In genomic region chr15:68014605-68015305, GRCm38 (mm10) we compare ENCODE assay signal across 19 mouse cellular contexts.
DNase-seq lines count a peak whose midpoint lies in the region; ATAC-seq lines count a peak whose summit lies in the region.
"Had no signal": no experiment of that assay in that cellular context is flagged by ENCODE, and none has a peak within 500 bp of the region (broad histone marks: within the 10 kb centered on the region; RNA-seq: fewer than 3 reads in every experiment).

No protein-coding gene starts in this region.

- no peaks in the 10 kb centered on the region for H3K4me1 ChIP-seq in forebrain, embryonic 14.5 days (ENCODE audit: control insufficient read depth, insufficient read depth, low read length)
- no peaks in the 10 kb centered on the region for H3K4me1 ChIP-seq in forebrain, embryonic 15.5 days
- H3K4me1 ChIP-seq in neural tube, embryonic 11.5 days (ENCODE audit: control insufficient read depth, insufficient read depth, low read length), result no peaks in the 10 kb centered on the region
- no peaks in the 10 kb centered on the region for H3K4me1 ChIP-seq in hindbrain, embryonic 15.5 days (replicated peaks)
- H3K4me1 ChIP-seq in limb, embryonic 10.5 days, result peaks cover 7% of the 10 kb centered on the region
- H3K4me1 ChIP-seq: embryonic facial prominence, embryonic 12.5 days; limb, embryonic 15.5 days; liver, embryonic 15.5 days had no signal

- no peak overlapping the region for H3K4me2 ChIP-seq in forebrain, embryonic 14.5 days (ENCODE audit: low read length)
- H3K4me2 ChIP-seq in forebrain, embryonic 15.5 days (replicated peaks), result no peak overlapping the region
- H3K4me2 ChIP-seq in neural tube, embryonic 11.5 days (ENCODE audit: low read depth), result no peak overlapping the region
- H3K4me2 ChIP-seq in hindbrain, embryonic 15.5 days, result no peak overlapping the region
- H3K4me2 ChIP-seq: embryonic facial prominence, embryonic 12.5 days; limb, embryonic 15.5 days; liver, embryonic 15.5 days had no signal

- H3K4me3 ChIP-seq in forebrain, embryonic 14.5 days (ENCODE audit: low read depth, low read length), result no peak overlapping the region
- no peak overlapping the region for H3K4me3 ChIP-seq in forebrain, embryonic 15.5 days
- no peak overlapping the region for H3K4me3 ChIP-seq in neural tube, embryonic 11.5 days (ENCODE audit: low read depth, low read length)
- no peak overlapping the region for H3K4me3 ChIP-seq in hindbrain, embryonic 15.5 days
- no peak overlapping the region for H3K4me3 ChIP-seq in limb, embryonic 10.5 days
- H3K4me3 ChIP-seq: embryonic facial prominence, embryonic 12.5 days; erythroblast, embryonic 14.5 days; limb, embryonic 15.5 days; liver, embryonic 15.5 days had no signal

- no peak overlapping the region for H3K27ac ChIP-seq in forebrain, embryonic 14.5 days (ENCODE audit: low read depth, low read length)
- no peak overlapping the region for H3K27ac ChIP-seq in forebrain, embryonic 15.5 days (replicated peaks)
- H3K27ac ChIP-seq in neural tube, embryonic 11.5 days (ENCODE audit: low read depth, low read length), result no peak overlapping the region
- H3K27ac ChIP-seq in hindbrain, embryonic 15.5 days (replicated peaks), result no peak overlapping the region
- no peak overlapping the region for H3K27ac ChIP-seq in limb, embryonic 10.5 days
- H3K27ac ChIP-seq: embryonic facial prominence, embryonic 12.5 days; kidney, postnatal 0 days; limb, embryonic 15.5 days; liver, embryonic 15.5 days; stomach, postnatal 0 days had no signal

- WGBS in forebrain, embryonic 14.5 days, result 73% methylated on average over 2 of the region's 2 CpGs
- 71% methylated on average over 2 of the region's 2 CpGs for WGBS in forebrain, embryonic 15.5 days
- WGBS in neural tube, embryonic 11.5 days, result 43% methylated on average over 2 of the region's 2 CpGs
- 41% methylated on average over 2 of the region's 2 CpGs for WGBS in hindbrain, embryonic 15.5 days
- 60% methylated on average over 2 of the region's 2 CpGs for WGBS in limb, embryonic 10.5 days

- no peak for ATAC-seq in forebrain, embryonic 14.5 days
- no peak for ATAC-seq in forebrain, embryonic 15.5 days (replicated peaks)
- no peak for ATAC-seq in neural tube, embryonic 11.5 days (ENCODE audit: insufficient read depth, low FRiP score, low TSS enrichment)
- ATAC-seq in hindbrain, embryonic 15.5 days (ENCODE audit: low FRiP score, low read depth), result peak; percentile 83
- ATAC-seq: midbrain, embryonic 16.5 days had no signal

- H3K9me3 ChIP-seq in forebrain, embryonic 14.5 days (replicated peaks; ENCODE audit: control insufficient read depth, low read length), result no peaks in the 10 kb centered on the region
- H3K9me3 ChIP-seq in forebrain, embryonic 15.5 days, result no peaks in the 10 kb centered on the region
- H3K9me3 ChIP-seq in neural tube, embryonic 11.5 days (ENCODE audit: control insufficient read depth, low read length), result no peaks in the 10 kb centered on the region
- no peaks in the 10 kb centered on the region for H3K9me3 ChIP-seq in hindbrain, embryonic 15.5 days
- H3K9me3 ChIP-seq in limb, embryonic 10.5 days (replicated peaks), result no peaks in the 10 kb centered on the region
- H3K9me3 ChIP-seq: embryonic facial prominence, embryonic 12.5 days; limb, embryonic 15.5 days; liver, embryonic 15.5 days had no signal

- no peaks in the 10 kb centered on the region for H3K36me3 ChIP-seq in forebrain, embryonic 14.5 days (ENCODE audit: control insufficient read depth, insufficient read depth, low read length)
- H3K36me3 ChIP-seq in forebrain, embryonic 15.5 days, result no peaks in the 10 kb centered on the region
- no peaks in the 10 kb centered on the region for H3K36me3 ChIP-seq in neural tube, embryonic 11.5 days (ENCODE audit: control insufficient read depth, insufficient read depth, low read length)
- H3K36me3 ChIP-seq in hindbrain, embryonic 15.5 days, result no peaks in the 10 kb centered on the region
- H3K36me3 ChIP-seq in limb, embryonic 10.5 days, result no peaks in the 10 kb centered on the region
- H3K36me3 ChIP-seq: embryonic facial prominence, embryonic 12.5 days; limb, embryonic 15.5 days; liver, embryonic 15.5 days had no signal

- H3K9ac ChIP-seq in forebrain, embryonic 14.5 days (ENCODE audit: low read length), result no peak overlapping the region
- no peak overlapping the region for H3K9ac ChIP-seq in forebrain, embryonic 15.5 days (replicated peaks)
- H3K9ac ChIP-seq in neural tube, embryonic 11.5 days (ENCODE audit: low read length), result no peak overlapping the region
- H3K9ac ChIP-seq in hindbrain, embryonic 15.5 days, result no peak overlapping the region
- H3K9ac ChIP-seq: embryonic facial prominence, embryonic 12.5 days; limb, embryonic 15.5 days; liver, embryonic 15.5 days had no signal

- peak; percentile 2 for DNase-seq in forebrain, embryonic 14.5 days (ENCODE audit: low spot score)
- peak; percentile 28 for DNase-seq in neural tube, embryonic 11.5 days (ENCODE audit: low spot score)
- DNase-seq in neural tube, embryonic 10.5 days (ENCODE audit: extremely low spot score, low spot score), result no peak
- no peak for DNase-seq in limb, embryonic 10.5 days (ENCODE audit: low spot score)
- DNase-seq in adrenal gland, postnatal 36 days, result no peak
- DNase-seq: adrenal gland, postnatal 14 days; cerebellum, postnatal 36 days; kidney, adult 11 months; lung, postnatal 10 days; right cerebral cortex, adult 18-20 months had no signal

- no peaks in the 10 kb centered on the region for H3K27me3 ChIP-seq in forebrain, embryonic 14.5 days (replicated peaks; ENCODE audit: control insufficient read depth, insufficient read depth, low read length)
- no peaks in the 10 kb centered on the region for H3K27me3 ChIP-seq in forebrain, embryonic 15.5 days
- no peaks in the 10 kb centered on the region for H3K27me3 ChIP-seq in neural tube, embryonic 11.5 days (ENCODE audit: control insufficient read depth, insufficient read depth, low read length)
- H3K27me3 ChIP-seq in hindbrain, embryonic 15.5 days, result peaks cover 10% of the 10 kb centered on the region; the same call in 1 of the 2 replicates
- no peaks in the 10 kb centered on the region for H3K27me3 ChIP-seq in limb, embryonic 10.5 days (ENCODE audit: low read depth, poor library complexity, severe bottlenecking)
- H3K27me3 ChIP-seq: embryonic facial prominence, embryonic 12.5 days; limb, embryonic 15.5 days; liver, embryonic 15.5 days had no signal

Comparison
In these comparisons a context has a peak if more than half of its experiments do, and no peak if none do; other contexts are left out.
1. DNase-seq: peak in forebrain, embryonic 14.5 days (single experiment) and neural tube, embryonic 11.5 days (single experiment); none in neural tube, embryonic 10.5 days (single experiment), limb, embryonic 10.5 days (single experiment) and adrenal gland, postnatal 36 days (0 of 2).